Mouse (Mus musculus): ENCODE results near the gene Lmbrd1.

DNA sequence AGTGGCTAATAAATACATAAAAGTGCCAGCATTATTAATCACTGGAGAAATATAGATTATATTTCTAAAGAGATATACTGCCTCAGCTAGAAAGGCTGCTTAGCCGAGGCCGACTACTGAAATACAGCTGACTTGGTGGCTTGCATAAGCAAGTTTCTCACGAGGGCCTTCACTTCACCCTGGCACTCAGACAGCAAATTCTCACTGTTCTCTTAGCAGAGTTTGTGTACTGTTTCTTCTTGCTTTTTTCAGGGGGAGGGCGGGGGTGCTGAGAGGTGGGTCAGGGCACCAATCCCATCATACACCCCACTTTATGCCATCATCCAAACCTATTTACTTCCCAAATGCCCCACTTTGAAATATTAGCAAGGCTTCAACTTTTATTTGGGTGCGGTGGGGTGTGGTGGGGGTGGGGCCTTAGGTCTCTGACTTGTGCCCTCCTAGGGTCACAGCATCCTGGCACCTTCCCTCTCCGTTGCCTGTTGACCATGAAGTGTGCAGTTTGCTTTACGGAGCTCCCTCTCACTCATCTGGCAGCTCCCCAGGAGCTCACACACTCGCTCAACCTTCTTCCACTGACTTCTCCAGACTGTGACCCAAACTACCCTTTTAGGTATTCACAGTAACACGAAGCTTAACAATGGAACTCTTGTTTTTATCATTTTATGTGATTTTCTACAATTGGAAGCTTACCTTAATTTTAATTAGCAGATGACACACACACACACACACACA, 19.9 kb downstream of the Lmbrd1 start:
- TF ChIP-seq CTCF (IDR thresholded peaks at IDR 0.05; ENCODE audit: extremely low read depth, insufficient read length, insufficient replicate concordance, low read depth, low read length) (no peak), POLR2A (IDR thresholded peaks at IDR 0.05; ENCODE audit: low read depth, low read length) (no peak)

All from small intestine, adult 2 months (tissue).